Mouse (Mus musculus) stomach, embryonic 14.5 days (tissue): ENCODE data around the gene Rfc5. TPM values are rescaled to one million over a fixed set of nuclear protein-coding genes. Genes with fewer than 3 reads are reported as not detected.
"Not testable (repeated sequence)": the region's sequence is repeated elsewhere in the genome, so short reads cannot be mapped to it uniquely, and the experiment has no call there.

Source experiments
- ATAC-seq: fragments of 200-750 bp; cut with Nextera tagmentation; 2 replicates; pipeline ENCODE4 v1.8.0; 2017; ENCODE audit warnings: low read depth, moderate TSS enrichment; ENCODE audit not compliant: insufficient number of reproducible peaks, insufficient read depth, low FRiP score
- H3K27ac ChIP-seq: fragments of 300-500 bp; sonication (generic); 2 replicates; pipeline ENCODE4 v1.5.1; 2014; ENCODE audit warnings: mild to moderate bottlenecking, low read length, moderate library complexity, mixed read lengths
- H3K27me3 ChIP-seq: fragments of 300-500 bp; sonication (generic); 2 replicates; pipeline ENCODE4 v1.6.1; 2014; ENCODE audit warnings: low read length, control low read depth, mixed read lengths; ENCODE audit not compliant: control insufficient read depth, insufficient read depth
- H3K36me3 ChIP-seq: fragments of 300-500 bp; sonication (generic); 2 replicates; pipeline ENCODE4 v1.6.1; 2014; ENCODE audit warnings: mild to moderate bottlenecking, control low read depth, low read length, moderate library complexity, mixed read lengths; ENCODE audit not compliant: control insufficient read depth, insufficient read depth
- H3K4me1 ChIP-seq: fragments of 300-500 bp; sonication (generic); 2 replicates; pipeline ENCODE4 v1.6.1; 2014; ENCODE audit warnings: low read length, control low read depth, mixed read lengths; ENCODE audit not compliant: control insufficient read depth, insufficient read depth
- H3K4me2 ChIP-seq: fragments of 300-500 bp; sonication (generic); replicated peaks from 2 replicates; pipeline ENCODE4 v1.6.1; 2014; ENCODE audit warnings: low read depth, low read length, control low read depth
- H3K4me3 ChIP-seq: fragments of 300-500 bp; sonication (generic); 2 replicates; pipeline ENCODE4 v1.5.1; 2014; ENCODE audit warnings: low read depth, low read length, control low read depth
- H3K9ac ChIP-seq: fragments of 300-500 bp; sonication (generic); replicated peaks from 2 replicates; pipeline ENCODE4 v1.6.1; 2014; ENCODE audit warnings: low read depth, mild to moderate bottlenecking, control low read depth, low read length, moderate library complexity, mixed read lengths
- H3K9me3 ChIP-seq: fragments of 300-500 bp; sonication (generic); 2 replicates; pipeline ENCODE4 v1.6.1; 2016; ENCODE audit warnings: low read depth, low read length, control low read depth; ENCODE audit not compliant: control insufficient read depth
- WGBS: fragments of 180-500 bp; shearing (Covaris S2); extraction: QIAGEN DNeasy Blood & Tissue Kit; methylation state at CpG from one replicate; pipeline ENCODE4 v1.1.7; 2014; 5-methylcytosine and 5-hydroxymethylcytosine counted together
- polyA plus RNA-seq: library from polyadenylated mRNA; unstranded; fragments of >200 nt; fragmentation: Nextera tagmentation; extraction: Ambion mirVana; gene quantifications from 2 replicates; pipeline ENCODE4 v1.2.1, GENCODE M21; 2014

Gene Rfc5
- 91.7 and 102 TPM in 2 replicates for polyA plus RNA-seq

GRCm38 (mm10) chr5:117388877-117389276 lies at the start of gene Rfc5:
Gene Rfc5 (minus strand): TSS chr5:117389047.
- H3K9ac ChIP-seq: peak within 1 kb of the TSS; percentile 76
- peak; percentile 96 for ATAC-seq
- under 1% methylated on average over 44 of the region's 44 CpGs for WGBS

GRCm38 (mm10) chr5:117433501-117433900 lies 44.7 kb upstream of the Rfc5 start:
- not testable (repeated sequence) for H3K4me1 ChIP-seq, H3K27ac ChIP-seq, H3K9me3 ChIP-seq, H3K27me3 ChIP-seq, H3K4me2 ChIP-seq, H3K36me3 ChIP-seq, ATAC-seq, H3K4me3 ChIP-seq, H3K9ac ChIP-seq
- WGBS: 89% methylated on average over 7 of the region's 7 CpGs

More at GRCm38 (mm10) chr5:117388877-117389276, at the start of gene Rfc5:
- H3K27me3 ChIP-seq: no peaks in the 10 kb centered on the region
- H3K4me2 ChIP-seq: peak within 1 kb of the TSS; percentile 69
- peak within 1 kb of the TSS; percentile 45; the same call in 1 of the 2 replicates for H3K27ac ChIP-seq
- peak within 1 kb of the TSS; percentile 77 for H3K4me3 ChIP-seq
- H3K9me3 ChIP-seq: no peaks in the 10 kb centered on the region; the same call in 1 of the 2 replicates
- H3K36me3 ChIP-seq: peaks cover 23% of the 10 kb centered on the region
- peaks cover 8% of the 10 kb centered on the region for H3K4me1 ChIP-seq

GRCm38 (mm10) chr5:117417442-117417841 lies 28.6 kb upstream of the Rfc5 start:
- Histone ChIP-seq H3K27me3 (peaks cover 17% of the 10 kb centered on the region), H3K9me3 (no peaks in the 10 kb centered on the region), H3K4me1 (0 out of 2 replicates have a peak, but pooled peaks cover 2% of the 10 kb centered on the region), H3K4me3 (no peak overlapping the region), H3K27ac (no peak overlapping the region), H3K4me2 (no peak overlapping the region), H3K9ac (no peak overlapping the region), H3K36me3 (no peaks in the 10 kb centered on the region)
- ATAC-seq: no peak
- WGBS: 79% methylated on average over 2 of the region's 2 CpGs

- Histone ChIP-seq H3K9me3 (no peaks in the 10 kb centered on the region), H3K9ac (no peak overlapping the region), H3K27ac (no peak overlapping the region), H3K4me2 (peak overlapping the region; percentile 10; the same call in 1 of the 2 replicates), H3K27me3 (peaks cover 19% of the 10 kb centered on the region), H3K4me1 (0 out of 2 replicates have a peak, but pooled peaks cover 2% of the 10 kb centered on the region), H3K36me3 (no peaks in the 10 kb centered on the region), H3K4me3 (no peak overlapping the region)
- ATAC-seq: no peak
- 31% methylated on average over 19 of the region's 19 CpGs for WGBS
Measured at GRCm38 (mm10) chr5:117415011-117415912, 26.4 kb upstream of the Rfc5 start.

- no peaks in the 10 kb centered on the region for H3K36me3 ChIP-seq
- WGBS: 7% methylated on average over 10 of the region's 10 CpGs
- 0 out of 2 replicates have a peak overlapping the region, but pooled peaks have one; percentile 18 for H3K9ac ChIP-seq
- peak overlapping the region; percentile 92 for H3K4me2 ChIP-seq
- no peak for ATAC-seq
- 0 out of 2 replicates have a peak, but pooled peaks cover 2% of the 10 kb centered on the region for H3K4me1 ChIP-seq
- H3K4me3 ChIP-seq: peak overlapping the region; percentile 54; the same call in 1 of the 2 replicates
- peaks cover 19% of the 10 kb centered on the region for H3K27me3 ChIP-seq
- H3K9me3 ChIP-seq: no peaks in the 10 kb centered on the region
- H3K27ac ChIP-seq: no peak overlapping the region
Measured at GRCm38 (mm10) chr5:117414611-117415010, 25.8 kb upstream of the Rfc5 start.

GRCm38 (mm10) chr5:117413507-117414501 lies 25.0 kb upstream of the Rfc5 start, which contains the start of gene Ksr2:
Gene Ksr2 (plus strand): TSS chr5:117414000.
- Histone ChIP-seq H3K4me1 (0 out of 2 replicates have a peak, but pooled peaks cover 2% of the 10 kb centered on the region), H3K4me2 (peak within 1 kb of the TSS; percentile 92), H3K27me3 (peaks cover 19% of the 10 kb centered on the region), H3K36me3 (no peaks in the 10 kb centered on the region), H3K9ac (peak within 1 kb of the TSS; percentile 30; the same call in 1 of the 2 replicates), H3K9me3 (no peaks in the 10 kb centered on the region), H3K27ac (no peak within 1 kb of the TSS), H3K4me3 (peak within 1 kb of the TSS; percentile 54)
- peak; percentile 92 for ATAC-seq
- under 1% methylated on average over 83 of the region's 89 CpGs for WGBS

- no peaks in the 10 kb centered on the region for H3K36me3 ChIP-seq
- H3K4me3 ChIP-seq: no peak overlapping the region
- no peak for ATAC-seq
- H3K9ac ChIP-seq: no peak overlapping the region
- H3K27ac ChIP-seq: no peak overlapping the region
- H3K4me2 ChIP-seq: no peak overlapping the region
- H3K27me3 ChIP-seq: peaks cover 16% of the 10 kb centered on the region
- WGBS: 62% methylated on average over 6 of the region's 6 CpGs
- no peaks in the 10 kb centered on the region for H3K9me3 ChIP-seq
- H3K4me1 ChIP-seq: no peaks in the 10 kb centered on the region
Measured at GRCm38 (mm10) chr5:117409369-117409768, 20.5 kb upstream of the Rfc5 start.

- Histone ChIP-seq H3K4me3 (no peak overlapping the region), H3K4me1 (no peaks in the 10 kb centered on the region), H3K9me3 (no peaks in the 10 kb centered on the region), H3K36me3 (no peaks in the 10 kb centered on the region), H3K27me3 (peaks cover 7% of the 10 kb centered on the region; the same call in 1 of the 2 replicates), H3K9ac (no peak overlapping the region), H3K4me2 (no peak overlapping the region), H3K27ac (no peak overlapping the region)
- no peak for ATAC-seq
- WGBS: 62% methylated on average over 4 of the region's 4 CpGs
Measured at GRCm38 (mm10) chr5:117408216-117408615, 19.4 kb upstream of the Rfc5 start.
